ENCODE assay signal across 19 mouse cellular contexts in genomic region chr15:78298558-78298957, GRCm38 (mm10). TPM values are rescaled to one million over a fixed set of nuclear protein-coding genes. Genes with fewer than 3 reads are reported as not detected.
A peak's percentile ranks its signal among the peaks of the same experiment; 100 is the strongest.
DNase-seq lines count a peak whose midpoint lies in the region; ATAC-seq and TF ChIP-seq lines count a peak whose summit lies in the region.
"Had no signal": no experiment of that assay in that cellular context is flagged by ENCODE, and none has a peak within 500 bp of the region (broad histone marks: within the 10 kb centered on the region; RNA-seq: fewer than 3 reads in every experiment).

No protein-coding gene starts in this region.

- 0 out of 2 replicates have a peak, but pooled peaks have one; percentile 8 for ATAC-seq in G1E (ENCODE audit: extremely low read depth, insufficient number of reproducible peaks, low FRiP score, poor library complexity, severe bottlenecking)
- peak; percentile 52 for ATAC-seq in granulocyte monocyte progenitor cell, adult 5-6 weeks (replicated peaks; ENCODE audit: poor library complexity, severe bottlenecking)
- 0 out of 2 replicates have a peak, but pooled peaks have one; percentile 13 for ATAC-seq in monocyte, adult 5-6 weeks (replicated peaks; ENCODE audit: insufficient number of reproducible peaks, low FRiP score, low TSS enrichment, poor library complexity, severe bottlenecking)
- ATAC-seq: forebrain, embryonic 13.5 days; forebrain, embryonic 15.5 days; forebrain, postnatal 0 days had no signal

- no peak for DNase-seq in G1E (ENCODE audit: low spot score)
- DNase-seq in cerebellum, postnatal 10 days: no peak
- no peak for DNase-seq in urinary bladder, postnatal 14 days (ENCODE audit: low spot score)
- DNase-seq in urinary bladder, postnatal 4 days (ENCODE audit: low spot score in 2 of 2): no peak
- DNase-seq: adrenal gland, adult 2 months; adrenal gland, postnatal 10 days; adrenal gland, postnatal 36 days; cerebellum, adult 11 months; cerebellum, adult 18-20 months; cerebellum, adult 8-10 months; cerebellum, adult 9-11 months; cerebellum, postnatal 25 days; forebrain, postnatal 0 days had no signal

- no peak overlapping the region; the same call in 1 of the 2 replicates for H3K4me3 ChIP-seq in G1E (ENCODE audit: low read depth, low read length)
- H3K4me3 ChIP-seq: embryonic facial prominence, embryonic 10.5 days; embryonic facial prominence, embryonic 12.5 days; forebrain, embryonic 13.5 days; forebrain, embryonic 15.5 days had no signal

- TF ChIP-seq CTCF in G1E (IDR thresholded peaks at IDR 0.05; ENCODE audit: low read depth, low read length): no peak

- peaks cover 14% of the 10 kb centered on the region for H3K4me1 ChIP-seq in G1E (ENCODE audit: insufficient read depth, low read depth, low read length)
- H3K4me1 ChIP-seq: embryonic facial prominence, embryonic 12.5 days; forebrain, embryonic 13.5 days; forebrain, embryonic 15.5 days had no signal

- H3K36me3 ChIP-seq in G1E (replicated peaks): peaks cover 16% of the 10 kb centered on the region
- H3K36me3 ChIP-seq: embryonic facial prominence, embryonic 10.5 days; embryonic facial prominence, embryonic 12.5 days; forebrain, embryonic 15.5 days had no signal

- H3K27me3 ChIP-seq in G1E (ENCODE audit: insufficient read depth, low read length): peaks cover 60% of the 10 kb centered on the region
- H3K27me3 ChIP-seq: embryonic facial prominence, embryonic 12.5 days; forebrain, embryonic 13.5 days; forebrain, embryonic 15.5 days had no signal

- no peaks in the 10 kb centered on the region for H3K9me3 ChIP-seq in G1E (replicated peaks)
- H3K9me3 ChIP-seq: embryonic facial prominence, embryonic 10.5 days; embryonic facial prominence, embryonic 12.5 days; forebrain, embryonic 13.5 days; forebrain, embryonic 15.5 days had no signal

RNA-seq across cellular contexts. Expression of gene Csf2rb2, which starts 7.0 kb away (rescaled TPM):
- 41.4 and 46.8 TPM in 2 replicates for total RNA-seq in G1E (2014; fragmentation: Nextera tagmentation)
- total RNA-seq in G1E (2017): 41.9 and 42.1 TPM in 2 replicates
- polyA plus RNA-seq in G1E (2012): 15.4 and 17.3 TPM in 2 replicates
- 7.8 and 10.7 TPM in 2 replicates for total RNA-seq in granulocyte monocyte progenitor cell, adult 5-6 weeks (2014; fragmentation: Nextera tagmentation)
- 1.6 and 4.1 TPM in 2 replicates for total RNA-seq in granulocyte monocyte progenitor cell, adult 5-6 weeks (2017)
- 7.1 to 15.7 TPM (median 8.0 TPM) in 3 replicates for total RNA-seq in monocyte, adult 5-6 weeks (2017)

RNA-seq across cellular contexts. Expression of gene Csf2rb, which starts 27.0 kb away (rescaled TPM):
- total RNA-seq in G1E (2014; fragmentation: Nextera tagmentation) (219 and 232 TPM in 2 replicates), G1E (2017) (155 and 178 TPM in 2 replicates)
- 67.0 and 145 TPM in 2 replicates for polyA plus RNA-seq in G1E (2012)
- total RNA-seq in granulocyte monocyte progenitor cell, adult 5-6 weeks (2014; fragmentation: Nextera tagmentation): 90.5 and 114 TPM in 2 replicates
- total RNA-seq in granulocyte monocyte progenitor cell, adult 5-6 weeks (2017): 57.3 and 137 TPM in 2 replicates
- 52.3 to 134 TPM (median 103 TPM) in 3 replicates for total RNA-seq in monocyte, adult 5-6 weeks (2017)

RNA-seq across cellular contexts. Expression of gene Ncf4, which starts 54.0 kb away (rescaled TPM):
- 16.1 and 19.0 TPM in 2 replicates for total RNA-seq in G1E (2014; fragmentation: Nextera tagmentation)
- 64.1 and 67.1 TPM in 2 replicates for total RNA-seq in G1E (2017)
- polyA plus RNA-seq in G1E (2012): 3.2 and 4.5 TPM in 2 replicates
- total RNA-seq in granulocyte monocyte progenitor cell, adult 5-6 weeks (2014; fragmentation: Nextera tagmentation): 122 and 173 TPM in 2 replicates
- total RNA-seq in granulocyte monocyte progenitor cell, adult 5-6 weeks (2017): 73.5 and 77.6 TPM in 2 replicates
- 206 to 223 TPM (median 216 TPM) in 3 replicates for total RNA-seq in monocyte, adult 5-6 weeks (2017)
